ENCODE assay signal across 8 mouse cellular contexts in genomic region chr6:113377172-113377495, GRCm38 (mm10). TPM values are rescaled to one million over a fixed set of nuclear protein-coding genes. Genes with fewer than 3 reads are reported as not detected.
A peak's percentile ranks its signal among the peaks of the same experiment; 100 is the strongest.
DNase-seq lines count a peak whose midpoint lies in the region; ATAC-seq lines count a peak whose summit lies in the region.

No protein-coding gene starts in this region.

- no peaks in the 10 kb centered on the region for H3K9me3 ChIP-seq in lung, embryonic 15.5 days
- no peaks in the 10 kb centered on the region for H3K9me3 ChIP-seq in forebrain, embryonic 10.5 days
- H3K9me3 ChIP-seq in limb, embryonic 10.5 days (replicated peaks) = no peaks in the 10 kb centered on the region
- no peaks in the 10 kb centered on the region for H3K9me3 ChIP-seq in neural tube, embryonic 15.5 days (replicated peaks)

- peaks cover 44% of the 10 kb centered on the region for H3K36me3 ChIP-seq in lung, embryonic 15.5 days
- H3K36me3 ChIP-seq in forebrain, embryonic 10.5 days (replicated peaks) = peaks cover 60% of the 10 kb centered on the region
- peaks cover 62% of the 10 kb centered on the region for H3K36me3 ChIP-seq in limb, embryonic 10.5 days
- peaks cover 55% of the 10 kb centered on the region for H3K36me3 ChIP-seq in neural tube, embryonic 15.5 days

- 3% methylated on average over 7 of the region's 7 CpGs for WGBS in lung, embryonic 15.5 days
- WGBS in forebrain, embryonic 10.5 days = 10% methylated on average over 7 of the region's 7 CpGs
- 11% methylated on average over 7 of the region's 7 CpGs for WGBS in limb, embryonic 10.5 days
- WGBS in neural tube, embryonic 15.5 days = 8% methylated on average over 7 of the region's 7 CpGs

- peak overlapping the region; percentile 74 for H3K4me2 ChIP-seq in lung, embryonic 15.5 days
- peak overlapping the region; percentile 72 for H3K4me2 ChIP-seq in neural tube, embryonic 15.5 days

- DNase-seq in lung, adult 18-20 months = no peak
- DNase-seq in forebrain, embryonic 10.5 days (ENCODE audit: extremely low spot score, low spot score) = no peak
- no peak for DNase-seq in limb, embryonic 10.5 days (ENCODE audit: low spot score)
- DNase-seq in left cerebral cortex, adult 18-20 months (ENCODE audit: low spot score in 2 of 2) = no peak
- DNase-seq in left cerebral cortex, adult 8-10 months (ENCODE audit: low spot score in 2 of 2) = no peak
- DNase-seq in right cerebral cortex, adult 2 months (ENCODE audit: low spot score in 2 of 2) = no peak

- no peak; the same call in 1 of the 2 replicates for ATAC-seq in lung, embryonic 15.5 days (ENCODE audit: borderline replicate concordance, extremely low read depth, low FRiP score, low TSS enrichment)
- no peak for ATAC-seq in neural tube, embryonic 15.5 days (ENCODE audit: low FRiP score)

- H3K9ac ChIP-seq in lung, embryonic 15.5 days = peak overlapping the region; percentile 89
- H3K9ac ChIP-seq in neural tube, embryonic 15.5 days (replicated peaks) = peak overlapping the region; percentile 98

- peak overlapping the region; percentile 99 for H3K27ac ChIP-seq in lung, embryonic 15.5 days
- peak overlapping the region; percentile 100 for H3K27ac ChIP-seq in forebrain, embryonic 10.5 days
- H3K27ac ChIP-seq in limb, embryonic 10.5 days = peak overlapping the region; percentile 100
- peak overlapping the region; percentile 98 for H3K27ac ChIP-seq in neural tube, embryonic 15.5 days (replicated peaks)

- H3K4me3 ChIP-seq in lung, embryonic 15.5 days = peak overlapping the region; percentile 96
- H3K4me3 ChIP-seq in forebrain, embryonic 10.5 days = peak overlapping the region; percentile 99
- peak overlapping the region; percentile 89 for H3K4me3 ChIP-seq in limb, embryonic 10.5 days
- H3K4me3 ChIP-seq in neural tube, embryonic 15.5 days (replicated peaks) = peak overlapping the region; percentile 100

- H3K4me1 ChIP-seq in lung, embryonic 15.5 days = peaks cover 24% of the 10 kb centered on the region
- peaks cover 23% of the 10 kb centered on the region for H3K4me1 ChIP-seq in forebrain, embryonic 10.5 days
- peaks cover 19% of the 10 kb centered on the region for H3K4me1 ChIP-seq in limb, embryonic 10.5 days
- H3K4me1 ChIP-seq in neural tube, embryonic 15.5 days = peaks cover 31% of the 10 kb centered on the region

- no peaks in the 10 kb centered on the region for H3K27me3 ChIP-seq in lung, embryonic 15.5 days
- H3K27me3 ChIP-seq in forebrain, embryonic 10.5 days (ENCODE audit: poor library complexity, severe bottlenecking) = no peaks in the 10 kb centered on the region
- no peaks in the 10 kb centered on the region for H3K27me3 ChIP-seq in limb, embryonic 10.5 days (ENCODE audit: low read depth, poor library complexity, severe bottlenecking)
- H3K27me3 ChIP-seq in neural tube, embryonic 15.5 days (replicated peaks) = no peaks in the 10 kb centered on the region

RNA-seq across cellular contexts. Expression of gene Tada3, which starts 0.5 kb away (rescaled TPM):
- 53.1 and 54.6 TPM in 2 replicates for polyA plus RNA-seq in lung, embryonic 15.5 days (2015; fragmentation: Nextera tagmentation; extraction: Ambion mirVana)
- polyA plus RNA-seq in forebrain, embryonic 10.5 days (2016; fragmentation: Nextera tagmentation; extraction: Ambion mirVana) = 53.8 and 59.3 TPM in 2 replicates
- polyA plus RNA-seq in limb, embryonic 10.5 days (2016; fragmentation: Nextera tagmentation; extraction: Ambion mirVana) = 47.2 and 53.4 TPM in 2 replicates
- 73.4 and 73.9 TPM in 2 replicates for polyA plus RNA-seq in neural tube, embryonic 15.5 days (2015; fragmentation: Nextera tagmentation; extraction: Ambion mirVana)
- total RNA-seq in left cerebral cortex, adult 18-20 months (2021) = 10 to 100 TPM; 46.8 to 53.7 TPM
- 10 to 100 TPM; 47.4 to 50.1 (median 47.8) TPM for total RNA-seq in left cerebral cortex, adult 8-10 months (2022)

RNA-seq across cellular contexts. Expression of gene Arpc4, which starts 0.8 kb away (rescaled TPM):
- 399 and 412 TPM in 2 replicates for polyA plus RNA-seq in lung, embryonic 15.5 days (2015; fragmentation: Nextera tagmentation; extraction: Ambion mirVana)
- 366 TPM in 2 replicates for polyA plus RNA-seq in forebrain, embryonic 10.5 days (2016; fragmentation: Nextera tagmentation; extraction: Ambion mirVana)
- 383 and 393 TPM in 2 replicates for polyA plus RNA-seq in limb, embryonic 10.5 days (2016; fragmentation: Nextera tagmentation; extraction: Ambion mirVana)
- polyA plus RNA-seq in neural tube, embryonic 15.5 days (2015; fragmentation: Nextera tagmentation; extraction: Ambion mirVana) = 428 and 436 TPM in 2 replicates
- 100 to 1,000 TPM; 256 to 267 TPM for total RNA-seq in left cerebral cortex, adult 18-20 months (2021)
- total RNA-seq in left cerebral cortex, adult 8-10 months (2022) = 100 to 1,000 TPM; 246 to 271 (median 263) TPM

RNA-seq across cellular contexts. Expression of gene Ttll3, which starts 11.9 kb away (rescaled TPM):
- polyA plus RNA-seq in lung, embryonic 15.5 days (2015; fragmentation: Nextera tagmentation; extraction: Ambion mirVana) = 3.0 and 3.9 TPM in 2 replicates
- 4.0 and 4.2 TPM in 2 replicates for polyA plus RNA-seq in forebrain, embryonic 10.5 days (2016; fragmentation: Nextera tagmentation; extraction: Ambion mirVana)
- polyA plus RNA-seq in limb, embryonic 10.5 days (2016; fragmentation: Nextera tagmentation; extraction: Ambion mirVana) = 2.7 and 4.1 TPM in 2 replicates
- polyA plus RNA-seq in neural tube, embryonic 15.5 days (2015; fragmentation: Nextera tagmentation; extraction: Ambion mirVana) = 10.3 and 11.3 TPM in 2 replicates
- total RNA-seq in left cerebral cortex, adult 18-20 months (2021) = 10 to 100 TPM; 11.2 to 12.5 TPM
- 10 to 100 TPM in 3 of 4 experiments, 1 to 10 TPM in 1; 8.6 to 13.9 (median 11.8) TPM for total RNA-seq in left cerebral cortex, adult 8-10 months (2022)

RNA-seq across cellular contexts. Expression of gene Camk1, which starts 33.4 kb away (rescaled TPM):
- polyA plus RNA-seq in lung, embryonic 15.5 days (2015; fragmentation: Nextera tagmentation; extraction: Ambion mirVana) = 110 and 115 TPM in 2 replicates
- 33.8 and 37.4 TPM in 2 replicates for polyA plus RNA-seq in forebrain, embryonic 10.5 days (2016; fragmentation: Nextera tagmentation; extraction: Ambion mirVana)
- 41.3 and 53.9 TPM in 2 replicates for polyA plus RNA-seq in limb, embryonic 10.5 days (2016; fragmentation: Nextera tagmentation; extraction: Ambion mirVana)
- polyA plus RNA-seq in neural tube, embryonic 15.5 days (2015; fragmentation: Nextera tagmentation; extraction: Ambion mirVana) = 103 and 119 TPM in 2 replicates
- total RNA-seq in left cerebral cortex, adult 18-20 months (2021) = 100 to 1,000 TPM; 124 to 128 TPM
- 100 to 1,000 TPM in 3 of 4 experiments, 10 to 100 TPM in 1; 82.6 to 107 (median 104) TPM for total RNA-seq in left cerebral cortex, adult 8-10 months (2022)

RNA-seq across cellular contexts. Expression of gene Rpusd3, which starts 42.0 kb away (rescaled TPM):
- 19.1 and 20.9 TPM in 2 replicates for polyA plus RNA-seq in lung, embryonic 15.5 days (2015; fragmentation: Nextera tagmentation; extraction: Ambion mirVana)
- 38.3 and 40.6 TPM in 2 replicates for polyA plus RNA-seq in forebrain, embryonic 10.5 days (2016; fragmentation: Nextera tagmentation; extraction: Ambion mirVana)
- 37.9 and 40.8 TPM in 2 replicates for polyA plus RNA-seq in limb, embryonic 10.5 days (2016; fragmentation: Nextera tagmentation; extraction: Ambion mirVana)
- polyA plus RNA-seq in neural tube, embryonic 15.5 days (2015; fragmentation: Nextera tagmentation; extraction: Ambion mirVana) = 20.0 and 24.6 TPM in 2 replicates
- total RNA-seq in left cerebral cortex, adult 18-20 months (2021) = 10 to 100 TPM; 14.7 to 19.8 TPM
- total RNA-seq in left cerebral cortex, adult 8-10 months (2022) = 10 to 100 TPM; 16.0 to 22.1 (median 18.1) TPM
